Mouse (Mus musculus): ENCODE results near the gene Lman1l.

The Lman1l gene

DNA sequence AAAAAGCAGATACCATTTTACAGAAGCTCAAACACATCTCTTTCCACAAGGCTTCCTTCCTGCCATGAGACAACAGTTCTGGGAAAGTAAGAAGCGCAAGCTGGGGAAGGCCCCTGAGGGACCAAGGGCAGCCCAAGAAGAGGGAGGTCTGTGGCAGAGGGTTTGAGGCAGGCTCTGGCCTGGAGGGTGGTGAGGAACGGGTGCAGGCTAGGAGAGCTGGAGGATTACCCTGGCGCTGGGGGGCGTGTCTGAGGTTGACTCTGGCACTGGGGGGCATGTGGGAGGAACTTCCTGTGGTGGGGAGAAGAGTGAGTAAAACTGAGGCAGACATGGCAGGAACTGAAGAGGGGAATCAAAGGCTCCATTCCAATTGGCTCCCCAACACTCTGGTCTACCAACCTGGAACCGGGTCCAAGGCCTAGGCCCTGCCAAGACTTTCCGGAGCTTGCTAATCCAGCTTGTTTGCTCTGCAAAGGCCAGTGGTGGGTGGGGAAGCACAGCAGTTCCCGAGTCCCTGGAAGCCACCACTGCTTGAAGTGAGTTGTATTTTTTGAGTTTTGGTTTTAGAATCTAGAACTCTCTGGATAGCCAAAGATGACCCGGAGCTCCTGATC, 2.9 kb downstream of the Lman1l start:
- no peak for DNase-seq

DNA sequence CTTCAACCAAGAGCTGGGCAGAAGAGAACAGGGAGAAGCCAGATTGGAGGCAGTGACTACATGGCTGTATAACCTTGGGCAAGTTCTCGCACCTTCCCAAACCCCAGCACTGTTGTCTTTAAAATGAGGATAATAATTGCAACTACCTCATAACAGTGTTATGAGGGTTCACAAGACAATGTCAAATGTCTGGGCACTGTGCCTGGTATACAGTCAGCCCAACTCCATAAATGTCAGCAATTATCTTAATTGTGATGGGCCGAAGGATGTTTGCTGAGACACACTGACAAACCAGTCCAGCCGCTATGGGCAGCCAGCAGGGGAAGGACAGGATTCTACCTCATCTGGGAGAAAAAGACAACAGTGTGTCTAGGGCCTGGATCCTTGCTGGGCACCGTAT, 5.8 kb downstream of the Lman1l start:
- no peak for DNase-seq

DNA sequence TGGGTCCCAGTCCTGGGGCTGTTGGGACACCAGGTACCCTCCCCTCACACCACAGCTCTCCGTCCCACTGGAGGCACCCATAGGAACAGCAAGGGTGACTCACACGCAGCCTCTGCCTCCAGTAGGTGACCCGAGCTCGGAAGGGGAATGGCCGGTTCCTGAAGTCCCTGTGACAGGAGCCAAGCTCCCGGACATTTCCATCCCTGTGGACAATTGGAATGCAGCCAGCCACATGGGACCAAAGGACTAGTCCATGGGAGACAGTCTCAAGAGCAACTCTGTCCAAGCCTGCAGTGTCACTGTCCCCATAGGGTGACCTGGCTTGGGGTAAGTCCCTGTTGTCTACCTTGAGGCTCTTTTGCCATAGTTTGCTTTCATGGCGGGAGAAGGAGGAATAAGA, 6.6 kb downstream of the Lman1l start:
- DNase-seq = no peak

DNA sequence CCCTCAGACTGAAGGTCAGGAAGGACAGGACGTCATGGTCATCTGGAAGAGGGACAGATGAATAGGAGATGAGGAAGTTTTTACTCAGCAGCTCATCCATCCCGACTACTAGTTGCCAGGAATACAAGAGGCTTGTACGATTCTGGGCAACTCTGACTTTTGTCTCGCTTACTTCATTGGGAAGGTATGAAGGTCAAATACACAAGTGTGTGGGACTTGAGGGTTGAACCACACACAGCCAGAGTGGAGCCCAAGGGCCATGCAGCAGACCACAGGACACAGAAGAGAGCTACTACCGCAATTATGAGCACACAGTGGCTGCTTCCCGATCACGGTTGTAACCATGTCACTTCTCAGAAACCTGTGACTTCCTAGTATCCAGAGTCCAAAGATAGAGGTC, 8.0 kb downstream of the Lman1l start:
- no peak for DNase-seq

DNA sequence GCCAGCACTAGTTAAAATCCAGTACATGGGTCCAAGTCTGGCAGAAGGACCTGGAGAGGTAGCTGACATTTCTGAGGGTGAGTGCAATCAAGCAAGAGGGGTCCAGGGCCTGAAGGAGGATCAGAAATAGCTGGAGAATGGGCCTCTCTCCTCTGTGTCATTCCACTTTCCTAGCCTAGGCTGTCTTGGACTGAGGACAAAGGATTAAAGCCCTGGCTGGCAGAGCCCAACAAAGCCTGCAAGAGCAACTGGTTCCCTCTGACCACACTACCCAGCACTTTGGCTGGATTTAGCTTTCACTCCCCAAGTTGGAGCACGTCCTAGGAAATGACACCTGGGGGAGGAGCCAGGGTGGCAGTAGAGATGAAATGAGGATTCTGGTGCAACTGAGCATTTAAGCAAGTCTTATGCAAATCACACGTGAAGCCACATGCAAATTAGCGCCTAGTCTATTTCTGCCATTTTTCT, 10.2 kb downstream of the Lman1l start:
- no peak for DNase-seq

DNA sequence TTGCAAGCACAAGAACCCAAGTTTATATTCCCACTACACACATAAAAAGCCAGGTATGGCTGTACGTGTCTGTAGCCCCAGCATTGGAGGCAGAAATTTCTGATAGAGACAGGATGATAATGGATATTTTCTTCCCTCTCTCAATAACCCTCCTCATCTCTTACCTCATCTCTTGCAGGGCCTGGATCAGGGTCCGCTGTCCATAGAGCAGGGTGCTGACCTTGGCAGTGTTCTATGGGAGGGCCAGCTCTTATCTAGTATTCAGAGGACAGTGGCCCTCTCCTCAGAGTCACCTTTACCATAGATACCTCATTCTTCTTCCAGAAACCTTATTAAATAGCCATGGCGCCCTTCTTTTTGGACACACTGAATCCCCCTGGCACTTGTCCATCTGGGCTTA, 10.8 kb downstream of the Lman1l start:
- DNase-seq = no peak

DNA sequence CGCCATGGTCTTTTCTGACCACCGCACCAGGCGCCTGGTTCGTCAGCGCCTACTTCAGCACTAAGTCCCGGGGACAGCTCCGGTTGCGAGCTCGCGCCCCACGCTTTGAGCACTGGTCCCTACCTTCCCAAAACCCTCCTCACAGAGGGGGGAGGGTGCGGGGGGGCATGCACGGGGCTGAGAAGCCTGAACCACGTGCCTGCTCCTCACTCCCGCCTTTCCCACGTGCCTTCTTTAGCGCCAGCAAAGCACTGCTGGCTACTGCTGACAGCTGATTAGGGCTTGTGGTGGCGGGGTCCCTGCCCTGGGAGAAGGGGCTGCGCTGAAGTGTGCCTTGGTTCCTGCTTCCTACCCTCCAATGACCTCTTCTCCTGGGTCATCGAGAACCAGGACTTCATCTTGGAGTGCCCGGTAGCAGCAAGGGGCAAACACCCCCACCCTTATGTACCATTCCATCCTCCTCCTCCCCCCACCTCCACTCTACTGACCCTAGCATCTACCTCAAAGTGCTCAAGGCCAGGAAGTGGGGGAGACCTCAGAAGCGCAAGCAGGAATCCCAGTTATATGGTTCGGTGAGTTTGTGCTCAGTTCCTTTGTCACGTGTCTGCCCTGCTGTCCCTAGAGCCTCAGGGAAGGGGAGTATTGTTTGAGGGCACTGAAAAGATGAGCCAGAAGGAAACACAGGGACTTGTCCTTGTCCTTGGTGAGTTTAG, 14.3 kb downstream of the Lman1l start, which contains the start of gene Cplx3:
Gene Cplx3, minus strand, starts transcription at position 143 of the 713 bp plus-strand sequence.
- DNase-seq = no peak

DNA sequence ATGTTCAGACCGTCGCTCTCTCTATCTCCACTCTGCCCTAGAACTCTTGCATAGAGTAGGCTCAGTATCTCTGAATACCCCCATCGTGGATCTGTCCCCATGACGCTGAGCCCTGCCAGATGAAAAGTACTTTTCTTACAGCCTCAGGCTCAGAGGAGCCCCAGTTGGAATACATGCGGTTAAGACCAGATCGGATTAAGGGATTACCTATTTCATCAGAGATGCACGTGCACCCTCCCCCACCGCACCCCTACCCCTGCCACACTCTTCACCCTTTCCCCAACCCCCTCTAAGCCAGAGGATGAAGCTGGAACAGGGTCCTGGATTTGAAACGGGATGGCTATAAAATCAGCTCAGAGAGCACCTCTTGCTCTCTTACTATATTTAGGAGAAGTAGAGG, 15.1 kb downstream of the Lman1l start:
- no peak for DNase-seq

DNA sequence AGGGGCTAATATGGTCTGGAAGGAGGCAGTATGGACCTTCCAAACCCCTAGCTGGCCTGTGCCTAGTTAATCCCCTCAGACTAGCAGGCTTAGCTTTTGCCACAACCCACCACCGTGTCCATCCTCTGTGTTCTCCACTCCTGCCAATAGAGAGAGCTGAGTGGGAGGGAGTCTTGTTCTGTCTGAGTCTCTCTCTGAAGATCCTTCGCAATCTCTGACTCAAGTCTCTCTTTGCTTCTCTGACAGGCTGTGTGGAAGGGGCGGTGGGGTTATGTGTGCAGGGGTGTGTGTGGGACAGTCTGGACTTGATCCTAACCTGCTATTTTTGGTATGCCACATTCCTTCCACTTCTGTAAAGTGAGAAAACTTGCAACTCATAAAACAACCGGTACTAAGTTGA, 15.7 kb downstream of the Lman1l start:
- DNase-seq = no peak

DNA sequence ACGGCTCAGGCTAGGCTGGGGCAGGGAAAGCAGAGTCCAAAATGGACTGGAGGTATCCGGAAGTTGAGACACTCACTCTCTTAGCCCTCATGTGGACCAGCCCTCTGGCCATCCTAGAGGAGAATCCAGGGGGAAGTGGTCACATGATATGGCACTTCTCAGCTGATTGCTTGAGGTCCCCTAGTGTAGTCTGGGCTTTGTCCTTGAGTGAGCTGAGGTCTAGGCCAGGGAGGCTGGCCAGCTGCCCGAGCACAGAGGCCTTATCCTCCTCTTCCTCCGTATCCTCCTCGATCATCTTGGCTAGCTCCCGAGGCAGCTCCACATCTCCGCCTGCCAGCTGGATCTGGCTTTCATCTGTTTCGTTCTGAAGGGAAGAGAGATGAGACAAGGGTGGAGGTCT, 18.5 kb downstream of the Lman1l start:
- DNase-seq = no peak

DNA sequence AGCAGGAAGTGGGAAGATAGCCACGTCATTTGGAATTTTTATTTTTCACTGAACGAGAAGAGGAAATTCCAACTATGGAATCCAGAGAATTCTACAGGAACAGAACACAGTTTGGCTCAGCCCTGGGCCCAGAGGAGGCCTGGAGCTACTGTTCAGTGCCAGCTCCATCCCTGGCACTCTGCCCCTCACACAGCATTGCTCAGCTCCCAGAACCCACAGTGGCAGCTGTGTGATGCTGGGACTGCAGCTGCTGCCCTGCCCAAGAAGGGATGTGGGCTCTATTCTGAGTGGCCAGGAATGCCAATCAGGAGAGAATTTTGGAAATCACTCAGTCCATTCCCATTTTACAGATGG, 19.2 kb downstream of the Lman1l start:
- no peak for DNase-seq

DNA sequence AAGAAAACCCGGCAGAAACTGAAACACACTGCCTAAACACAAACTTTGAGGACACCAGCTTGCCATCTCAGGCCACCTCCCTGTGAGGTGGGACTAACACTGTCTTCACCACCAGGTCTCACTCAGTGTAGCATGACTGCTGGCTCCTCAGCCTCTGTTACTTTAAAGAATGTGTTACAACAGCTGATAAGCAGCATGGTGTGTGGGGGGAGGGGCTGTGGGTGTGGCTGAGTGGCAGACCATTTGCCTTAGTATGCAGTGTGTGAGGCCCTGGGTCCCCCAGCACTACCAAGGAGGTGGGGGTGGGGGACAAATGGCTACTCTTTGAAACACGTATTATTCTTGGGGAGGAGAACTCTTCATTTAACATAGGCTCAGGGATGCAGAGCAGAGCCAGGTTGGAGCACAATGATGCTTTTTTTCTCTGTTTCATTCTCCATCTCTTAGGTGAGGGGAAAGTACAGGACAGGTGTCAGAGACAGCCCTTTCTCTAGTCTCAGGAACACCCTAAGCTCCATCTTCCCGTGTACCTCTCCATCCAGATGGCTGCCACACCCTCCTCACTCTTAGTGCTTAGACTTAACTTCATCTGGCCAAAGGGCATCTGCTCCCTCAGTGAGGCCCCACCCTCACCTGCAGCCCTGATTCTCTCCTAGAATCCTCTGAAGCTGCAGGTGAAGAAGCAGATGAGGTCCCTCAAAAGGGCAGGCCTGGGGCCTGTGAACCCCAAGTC, 19.8 kb downstream of the Lman1l start:
- no peak for DNase-seq

DNA sequence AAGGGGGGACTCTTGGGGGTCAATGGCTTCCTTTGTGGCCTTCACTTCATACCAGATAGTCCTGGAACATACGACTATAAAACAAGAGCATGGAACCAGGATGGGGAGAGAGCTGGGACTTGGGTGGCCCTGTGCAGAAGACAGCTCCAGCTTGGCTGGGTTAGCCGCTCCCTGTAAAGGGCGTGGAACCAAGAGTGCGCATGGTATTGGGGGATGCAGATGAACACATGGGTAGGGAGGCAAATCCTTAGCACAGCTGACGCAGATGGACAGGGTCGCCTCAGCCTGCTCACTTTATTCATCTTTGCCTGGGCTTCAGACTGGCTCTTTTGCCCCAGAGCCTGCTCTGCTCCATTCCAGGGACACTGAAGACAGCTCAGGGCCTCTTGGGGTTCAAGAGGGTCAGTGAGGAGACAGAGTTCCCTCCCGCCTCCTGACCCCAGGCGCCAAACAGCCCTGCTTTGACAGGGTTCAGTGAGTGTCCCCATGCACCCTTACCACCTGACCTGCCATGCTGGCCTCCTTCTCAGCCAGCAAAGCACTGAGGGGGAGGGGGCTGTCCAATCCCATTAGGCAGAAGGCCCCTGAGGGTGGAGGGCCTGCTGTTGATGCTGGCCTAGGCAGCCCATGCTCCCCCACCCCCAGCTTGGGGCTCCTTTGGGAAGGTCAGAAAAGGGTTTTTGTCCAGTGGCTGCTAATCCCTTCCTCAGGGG, 21.6 kb downstream of the Lman1l start:
- DNase-seq = no peak

DNA sequence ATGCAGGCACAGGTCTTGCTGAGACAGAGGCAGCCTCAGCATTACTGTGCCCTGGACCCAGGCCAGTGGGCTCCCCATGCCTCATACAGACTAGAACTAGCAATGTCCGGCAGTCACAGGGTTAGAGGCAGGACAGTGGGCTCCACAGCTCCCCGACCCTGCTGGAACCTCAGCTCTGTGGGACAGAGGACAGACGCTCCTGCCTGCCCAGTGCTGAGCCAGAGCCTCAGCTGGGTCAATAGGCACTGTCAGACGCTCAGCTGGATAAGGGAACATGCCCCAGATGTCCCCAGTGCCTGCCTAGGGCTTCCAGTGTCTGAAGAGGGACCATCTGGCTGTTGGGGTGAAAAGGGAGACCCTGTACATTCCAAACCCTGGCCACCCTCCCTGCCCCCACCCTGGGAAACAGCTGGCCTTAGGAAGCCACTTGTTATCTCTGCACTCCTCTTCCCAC, 22.6 kb downstream of the Lman1l start:
- DNase-seq = no peak

DNA sequence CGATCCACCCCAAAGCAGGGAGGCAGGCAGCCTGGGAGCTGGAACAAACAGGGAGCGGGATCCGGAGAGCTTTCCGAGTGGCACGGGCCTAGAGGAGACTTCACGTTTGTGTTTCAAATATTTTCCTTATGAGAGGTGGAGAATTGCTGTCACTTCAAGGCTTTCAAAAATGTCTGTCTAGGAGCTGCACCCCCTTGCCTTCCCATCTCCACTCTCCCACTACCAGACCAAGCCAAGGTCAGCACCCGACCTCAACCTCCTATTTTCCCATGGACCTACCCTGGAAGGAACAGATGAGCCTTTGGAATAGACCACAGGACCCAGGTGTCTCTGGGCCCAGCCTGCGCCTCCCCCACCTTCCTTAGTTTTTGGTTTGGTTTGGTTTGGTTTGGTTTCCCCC, 23.3 kb downstream of the Lman1l start:
- no peak for DNase-seq

DNA sequence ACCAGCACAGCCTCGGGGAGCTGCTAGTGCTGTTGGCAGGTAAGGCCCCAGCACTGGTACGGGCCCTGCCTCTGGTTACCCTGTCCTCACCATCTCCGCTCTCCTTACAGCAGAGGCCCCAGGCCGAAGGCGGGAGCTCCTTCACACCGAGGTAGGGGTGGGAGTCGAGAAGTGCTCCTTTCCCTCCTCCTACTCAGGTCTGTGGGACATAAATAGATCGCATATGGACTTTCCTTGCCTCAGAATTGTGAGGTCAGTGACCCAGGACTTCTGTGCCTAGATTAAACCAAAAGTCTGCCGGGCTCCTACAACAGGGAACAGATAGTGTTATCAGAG, 26.4 kb downstream of the Lman1l start:
- DNase-seq = no peak

DNA sequence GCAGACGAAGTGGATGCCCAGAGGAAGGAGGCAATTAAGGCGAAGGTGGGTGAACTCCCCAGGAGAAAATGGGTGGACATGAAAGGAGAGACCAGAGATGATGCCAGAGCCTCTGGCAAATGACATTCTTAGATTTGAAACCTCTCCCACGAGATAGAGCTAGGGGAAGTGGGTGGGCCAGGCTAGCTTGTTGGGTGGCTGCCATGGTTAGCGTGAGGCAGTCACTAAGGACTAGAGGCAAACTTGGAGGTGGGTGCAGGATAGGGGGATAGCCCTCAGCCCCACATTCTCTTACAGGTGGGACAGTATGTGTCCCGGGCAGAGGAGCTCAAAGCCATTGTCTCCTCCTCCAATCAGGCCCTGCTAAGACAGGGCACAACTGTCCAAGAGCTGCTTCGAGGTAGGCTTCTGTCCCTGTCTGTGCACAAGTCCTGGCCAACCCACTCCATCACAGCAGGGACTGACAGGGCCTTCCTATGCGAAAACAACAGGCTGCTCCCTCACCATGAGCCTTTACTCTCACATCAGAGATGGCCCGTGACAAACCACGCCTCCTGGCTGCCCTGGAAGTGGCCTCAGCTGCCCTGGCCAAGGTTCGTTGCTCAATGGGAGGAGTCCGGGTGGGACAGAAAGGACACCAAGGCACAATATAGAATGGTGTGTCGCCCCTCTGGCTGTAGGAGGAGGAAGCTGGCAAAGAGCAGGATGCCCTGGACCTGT, 27.0 kb downstream of the Lman1l start:
- DNase-seq = no peak

DNA sequence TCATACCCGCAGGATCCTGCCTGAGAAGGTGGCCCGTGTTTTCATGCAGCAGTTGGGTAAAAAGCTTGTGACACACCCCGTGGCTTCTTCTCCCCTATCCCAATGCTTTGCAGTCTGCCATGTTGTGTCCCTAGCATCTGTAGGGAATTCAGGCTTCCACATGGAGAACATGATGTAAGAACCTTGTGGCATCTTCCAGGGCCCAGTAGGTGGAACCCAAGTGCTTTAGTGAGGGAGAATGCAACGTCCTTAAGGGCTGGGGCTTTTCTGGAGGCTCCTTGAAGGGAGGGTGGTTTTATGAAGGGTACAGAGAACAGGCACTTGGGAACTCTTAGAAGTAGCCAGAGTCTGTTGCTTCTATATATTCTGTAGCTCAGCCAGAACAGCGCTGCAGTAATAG, 29.8 kb downstream of the Lman1l start:
- no peak for DNase-seq

DNA sequence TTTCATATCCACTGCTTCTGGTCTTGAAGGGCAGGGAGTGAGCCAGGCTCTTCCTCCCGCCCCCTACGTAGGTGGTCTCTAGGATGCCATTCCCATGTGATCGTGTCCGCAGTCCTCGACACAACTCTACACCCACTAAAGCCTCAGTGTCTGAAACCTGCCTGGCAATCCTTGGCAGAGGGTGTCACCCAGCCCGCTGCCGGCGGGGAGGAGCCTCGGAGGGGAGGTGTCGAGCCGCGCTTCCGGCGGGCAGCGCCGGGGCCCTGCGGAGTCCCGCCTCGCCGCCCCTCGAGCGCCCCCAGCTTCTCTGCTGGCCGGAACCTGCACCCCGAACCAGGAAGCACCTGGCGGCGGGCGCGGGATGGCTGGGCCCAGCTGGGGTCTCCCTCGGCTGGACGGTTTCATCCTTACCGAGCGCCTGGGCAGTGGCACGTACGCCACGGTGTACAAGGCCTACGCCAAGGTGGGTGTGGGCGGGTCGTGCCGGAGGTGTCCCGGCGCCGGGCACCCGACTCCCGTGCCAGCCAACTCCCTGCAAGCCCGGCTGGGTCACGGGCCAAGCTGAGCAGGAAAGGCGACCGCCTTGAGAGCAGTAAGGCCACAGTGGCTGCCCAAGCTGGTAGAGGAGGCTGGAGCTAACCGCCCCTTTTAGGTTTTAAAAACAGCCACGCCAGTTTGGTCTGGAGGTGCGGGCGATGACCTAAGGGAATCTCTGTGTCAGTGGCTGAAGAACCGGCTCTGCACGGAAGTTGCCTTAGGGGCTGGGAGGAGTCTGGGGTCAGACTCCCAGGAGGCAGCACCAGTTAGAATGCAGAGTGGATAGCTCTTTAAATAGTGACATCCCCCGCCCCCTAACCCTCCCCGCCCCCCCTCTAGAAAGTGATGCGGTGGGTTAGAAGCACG, 31.1 kb downstream of the Lman1l start, which contains the start of gene Ulk3:
Gene Ulk3, plus strand, starts transcription at position 229 of the 903 bp plus-strand sequence.
- peak; percentile 70 for DNase-seq

DNA sequence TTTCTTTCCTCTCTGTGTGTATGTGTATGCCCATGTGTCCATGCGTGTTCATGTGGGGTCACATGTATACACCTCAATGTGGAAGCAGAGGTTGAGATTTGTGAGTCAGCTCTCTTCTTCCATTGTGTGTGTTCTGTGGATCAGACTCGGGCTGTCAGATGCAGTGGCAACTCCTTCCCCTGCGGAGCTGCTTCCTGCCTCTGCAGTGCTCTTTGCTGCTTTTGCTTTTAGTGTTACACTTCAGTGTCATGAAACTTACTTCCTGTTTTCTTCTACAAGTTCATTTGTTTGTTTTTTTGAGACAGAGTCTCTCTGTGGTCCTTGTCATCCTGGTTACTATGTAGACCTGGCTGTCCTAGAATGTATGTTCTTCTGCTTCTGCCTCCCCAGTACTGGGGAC, 35.6 kb downstream of the Lman1l start:
- DNase-seq = no peak

DNA sequence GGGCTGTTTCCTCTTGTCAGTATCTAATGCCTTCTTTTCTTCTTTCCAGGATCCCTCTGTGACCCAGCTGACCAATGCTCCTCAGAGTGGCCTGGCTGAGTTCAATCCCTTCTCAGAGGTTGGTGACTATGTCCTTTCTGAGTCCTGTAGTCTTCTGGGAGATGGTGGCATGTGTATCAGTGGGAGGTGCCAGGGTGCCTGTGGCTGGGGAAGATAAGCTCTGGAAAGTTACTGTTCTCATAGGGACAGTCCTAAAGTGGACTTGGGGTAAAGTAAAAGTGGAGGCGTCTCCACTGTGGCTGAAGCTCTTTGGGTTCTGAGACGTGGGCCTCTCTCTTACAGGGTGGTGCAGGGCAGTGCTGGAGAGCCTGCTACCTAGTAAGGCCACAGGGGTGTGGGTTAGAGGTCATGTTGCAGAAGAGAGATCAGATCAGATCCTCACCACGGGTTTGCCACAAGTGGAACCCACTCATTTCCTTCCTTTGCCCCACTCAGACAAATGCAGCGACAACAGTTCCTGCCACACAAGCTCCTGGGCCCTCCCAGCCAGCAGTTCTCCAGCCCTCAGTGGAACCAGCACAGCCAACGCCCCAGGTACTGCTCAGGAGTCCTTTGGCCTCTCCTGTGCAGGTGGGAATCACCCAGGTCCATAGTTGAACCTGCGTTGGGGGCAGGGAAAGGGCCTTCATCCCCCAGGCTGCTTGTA, 43.3 kb downstream of the Lman1l start:
- no peak for DNase-seq

All from cerebellum, adult 11 months (tissue).